Mouse (Mus musculus) cortical plate, adult 2 months (tissue): ENCODE measurements at regions not wholly inside any gene's neighbourhood (a gene's known extent, or its start where the extent isn't known, plus 50 kb on each side); places are given as distances from the start of the nearest gene placed in this dataset.

Experiments used
- CTCF ChIP-seq: fragments of 200-500 bp; IDR thresholded peaks from 2 replicates; pipeline ENCODE4 v1.5.1; 2011; ENCODE audit warnings: mild to moderate bottlenecking, control low read depth, low read length; ENCODE audit not compliant: insufficient read depth; ENCODE audit errors: extremely low read depth
- POLR2A ChIP-seq: fragments of 200-500 bp; IDR thresholded peaks from 2 replicates; pipeline ENCODE4 v1.6.1; 2011; ENCODE audit warnings: mild to moderate bottlenecking, low read length, control low read depth; ENCODE audit not compliant: insufficient read depth; ENCODE audit errors: extremely low read depth

GRCm38 (mm10) chr11:32113118-32113826 is 86.8 kb downstream of the Il9r start:
- TF ChIP-seq POLR2A, result no peak
- TF ChIP-seq CTCF, result no peak
